Mouse (Mus musculus) stomach, postnatal 0 days (tissue): ENCODE measurements around the gene Rab15.

Source experiments
- CTCF ChIP-seq: IDR thresholded peaks from 2 replicates; pipeline ENCODE4 v1.5.1; 2016; ENCODE audit warnings: antibody characterized with exemption, low read depth, mild to moderate bottlenecking, moderate library complexity
- EP300 ChIP-seq: optimal IDR thresholded peaks from 2 replicates; pipeline ENCODE3; 2016; ENCODE audit warnings: antibody characterized with exemption

GRCm38 (mm10) chr12:76776898-76777297, 45.8 kb downstream of the Rab15 start:
- TF ChIP-seq CTCF (no peak), EP300 (no peak)
